Mouse (Mus musculus): ENCODE results near the gene Il12rb1.

Gene Il12rb1

GRCm38 (mm10) chr8:70808239-70808638, at the start of gene Il12rb1:
TSS of gene Il12rb1 (plus strand) at chr8:70808449.
- DNase-seq (ENCODE audit: low spot score): no peak

GRCm38 (mm10) chr8:70758616-70759561, 49.4 kb upstream of the Il12rb1 start:
- DNase-seq (ENCODE audit: low spot score): peak; percentile 77

GRCm38 (mm10) chr8:70760350-70760749, 47.9 kb upstream of the Il12rb1 start:
- DNase-seq (ENCODE audit: low spot score): peak; percentile 39

- peak; percentile 99 for DNase-seq (ENCODE audit: low spot score)
These were observed 47.4 kb upstream of the Il12rb1 start, which contains the start of gene Mpv17l2 for GRCm38 (mm10) chr8:70760775-70761406. TSS of gene Mpv17l2 (minus strand) at chr8:70760946.

- no peak for DNase-seq (ENCODE audit: low spot score)
These were observed 46.1 kb upstream of the Il12rb1 start for GRCm38 (mm10) chr8:70762118-70762517.

- peak; percentile 48 for DNase-seq (ENCODE audit: low spot score)
These were observed 44.9 kb upstream of the Il12rb1 start for GRCm38 (mm10) chr8:70763354-70763753.

GRCm38 (mm10) chr8:70764026-70764425, 44.2 kb upstream of the Il12rb1 start:
- DNase-seq (ENCODE audit: low spot score): no peak

- no peak for DNase-seq (ENCODE audit: low spot score)
These were observed 43.6 kb upstream of the Il12rb1 start for GRCm38 (mm10) chr8:70764676-70765075.

- DNase-seq (ENCODE audit: low spot score): no peak
These were observed 42.9 kb upstream of the Il12rb1 start for GRCm38 (mm10) chr8:70765329-70765728.

- peak; percentile 28 for DNase-seq (ENCODE audit: low spot score)
These were observed 42.2 kb upstream of the Il12rb1 start for GRCm38 (mm10) chr8:70765838-70766570.

- DNase-seq (ENCODE audit: low spot score): peak; percentile 78
These were observed 41.4 kb upstream of the Il12rb1 start for GRCm38 (mm10) chr8:70766571-70767440.

- DNase-seq (ENCODE audit: low spot score): peak; percentile 41
These were observed 40.7 kb upstream of the Il12rb1 start for GRCm38 (mm10) chr8:70767503-70767902.

GRCm38 (mm10) chr8:70768231-70768776, 39.9 kb upstream of the Il12rb1 start:
- no peak for DNase-seq (ENCODE audit: low spot score)

GRCm38 (mm10) chr8:70768956-70769355, 39.3 kb upstream of the Il12rb1 start:
- DNase-seq (ENCODE audit: low spot score): no peak

- peak; percentile 94 for DNase-seq (ENCODE audit: low spot score)
These were observed 38.9 kb upstream of the Il12rb1 start for GRCm38 (mm10) chr8:70769359-70769758.

- no peak for DNase-seq (ENCODE audit: low spot score)
These were observed 38.4 kb upstream of the Il12rb1 start for GRCm38 (mm10) chr8:70769858-70770257.

GRCm38 (mm10) chr8:70770748-70771147, 37.5 kb upstream of the Il12rb1 start:
- no peak for DNase-seq (ENCODE audit: low spot score)

- no peak for DNase-seq (ENCODE audit: low spot score)
These were observed 37.0 kb upstream of the Il12rb1 start for GRCm38 (mm10) chr8:70771217-70771616.

- no peak for DNase-seq (ENCODE audit: low spot score)
These were observed 36.2 kb upstream of the Il12rb1 start for GRCm38 (mm10) chr8:70772075-70772474.

GRCm38 (mm10) chr8:70772890-70773289, 35.4 kb upstream of the Il12rb1 start:
- no peak for DNase-seq (ENCODE audit: low spot score)

- no peak for DNase-seq (ENCODE audit: low spot score)
These were observed 34.8 kb upstream of the Il12rb1 start for GRCm38 (mm10) chr8:70773410-70773809.

Measured in adipocyte (in vitro differentiated cells).